Mouse (Mus musculus) embryonic facial prominence, embryonic 15.5 days (tissue): Measurements from ENCODE around the gene 1600002K03Rik. TPM values are rescaled to one million over a fixed set of nuclear protein-coding genes. Genes with fewer than 3 reads are reported as not detected.

Experiments used
- ATAC-seq: fragments of 200-750 bp; cut with Nextera tagmentation; 2 replicates; pipeline ENCODE4 v1.8.0; 2017; ENCODE audit warnings: low read depth, moderate TSS enrichment; ENCODE audit not compliant: insufficient number of reproducible peaks, low FRiP score, low TSS enrichment
- H3K27ac ChIP-seq: fragments of 300-500 bp; sonication (generic); replicated peaks from 2 replicates; pipeline ENCODE4 v1.5.1; 2015; ENCODE audit warnings: mild to moderate bottlenecking, inconsistent platforms
- H3K27me3 ChIP-seq: fragments of 300-500 bp; sonication (generic); 2 replicates; pipeline ENCODE4 v1.6.1; 2015; ENCODE audit warnings: inconsistent platforms
- H3K36me3 ChIP-seq: fragments of 300-500 bp; sonication (generic); 2 replicates; pipeline ENCODE4 v1.6.1; 2015; ENCODE audit warnings: mild to moderate bottlenecking, inconsistent platforms
- H3K4me1 ChIP-seq: fragments of 300-500 bp; sonication (generic); 2 replicates; pipeline ENCODE4 v1.6.1; 2015; ENCODE audit warnings: inconsistent platforms
- H3K4me2 ChIP-seq: fragments of 300-500 bp; sonication (generic); replicated peaks from 2 replicates; pipeline ENCODE4 v1.6.1; 2015; ENCODE audit warnings: mild to moderate bottlenecking, inconsistent platforms
- H3K4me3 ChIP-seq: fragments of 300-500 bp; sonication (generic); replicated peaks from 2 replicates; pipeline ENCODE4 v1.5.1; 2015; ENCODE audit warnings: mild to moderate bottlenecking, inconsistent platforms
- H3K9ac ChIP-seq: fragments of 300-500 bp; sonication (generic); 2 replicates; pipeline ENCODE4 v1.6.1; 2015; ENCODE audit warnings: inconsistent platforms
- H3K9me3 ChIP-seq: fragments of 300-500 bp; sonication (generic); replicated peaks from 2 replicates; pipeline ENCODE4 v1.6.1; 2016; ENCODE audit warnings: inconsistent platforms
- WGBS: fragments of 180-500 bp; shearing (Covaris S2); methylation state at CpG from one replicate; pipeline ENCODE4 v1.1.7; 2015; 5-methylcytosine and 5-hydroxymethylcytosine counted together
- polyA plus RNA-seq: library from polyadenylated mRNA; unstranded; fragments of >200 nt; fragmentation: Nextera tagmentation; extraction: Ambion mirVana; gene quantifications from 2 replicates; pipeline ENCODE4 v1.2.1, GENCODE M21; 2015

The 1600002K03Rik gene
- polyA plus RNA-seq, 1 experiment from 2014 or later = 13.6 TPM

- no peaks in the 10 kb centered on the region for H3K9me3 ChIP-seq
- no peak for ATAC-seq
- H3K27ac ChIP-seq = no peak overlapping the region
- no peaks in the 10 kb centered on the region for H3K27me3 ChIP-seq
- no peak overlapping the region for H3K4me3 ChIP-seq
- 94% methylated on average over 16 of the region's 16 CpGs for WGBS
- H3K9ac ChIP-seq = no peak overlapping the region
- H3K4me1 ChIP-seq = peaks cover 62% of the 10 kb centered on the region
- H3K36me3 ChIP-seq = peaks cover 27% of the 10 kb centered on the region
- no peak overlapping the region for H3K4me2 ChIP-seq
Measured at GRCm38 (mm10) chr10:80170052-80170451, 2.7 kb upstream of the 1600002K03Rik start.

GRCm38 (mm10) chr10:80170601-80171021, 2.1 kb upstream of the 1600002K03Rik start:
- Histone ChIP-seq H3K9ac (no peak overlapping the region), H3K9me3 (no peaks in the 10 kb centered on the region), H3K27me3 (no peaks in the 10 kb centered on the region), H3K36me3 (peaks cover 27% of the 10 kb centered on the region), H3K27ac (no peak overlapping the region), H3K4me1 (peaks cover 60% of the 10 kb centered on the region), H3K4me2 (no peak overlapping the region), H3K4me3 (no peak overlapping the region)
- ATAC-seq = no peak
- WGBS = 90% methylated on average over 19 of the region's 19 CpGs

GRCm38 (mm10) chr10:80171252-80171651, 1.5 kb upstream of the 1600002K03Rik start:
- no peak overlapping the region for H3K4me3 ChIP-seq
- H3K9ac ChIP-seq = no peak overlapping the region
- 88% methylated on average over 15 of the region's 15 CpGs for WGBS

GRCm38 (mm10) chr10:80171760-80172526, 801 bp upstream of the 1600002K03Rik start:
- Histone ChIP-seq H3K27ac (peak overlapping the region; percentile 93), H3K36me3 (peaks cover 27% of the 10 kb centered on the region), H3K9me3 (no peaks in the 10 kb centered on the region), H3K9ac (no peak overlapping the region), H3K4me1 (peaks cover 56% of the 10 kb centered on the region), H3K4me2 (peak overlapping the region; percentile 71), H3K4me3 (peak overlapping the region; percentile 64), H3K27me3 (no peaks in the 10 kb centered on the region)
- no peak for ATAC-seq
- 78% methylated on average over 45 of the region's 45 CpGs for WGBS

More at GRCm38 (mm10) chr10:80171252-80171651, 1.5 kb upstream of the 1600002K03Rik start:
- ATAC-seq = no peak
- Histone ChIP-seq H3K27ac (no peak overlapping the region), H3K27me3 (no peaks in the 10 kb centered on the region), H3K36me3 (peaks cover 27% of the 10 kb centered on the region), H3K9me3 (no peaks in the 10 kb centered on the region), H3K4me1 (peaks cover 60% of the 10 kb centered on the region), H3K4me2 (no peak overlapping the region)

- Histone ChIP-seq H3K27me3 (no peaks in the 10 kb centered on the region), H3K4me3 (peak overlapping the region; percentile 64), H3K4me2 (peak overlapping the region; percentile 71), H3K36me3 (peaks cover 27% of the 10 kb centered on the region), H3K27ac (peak overlapping the region; percentile 93), H3K4me1 (peaks cover 53% of the 10 kb centered on the region), H3K9me3 (no peaks in the 10 kb centered on the region), H3K9ac (peak overlapping the region; percentile 53)
- no peak for ATAC-seq
- 5% methylated on average over 11 of the region's 11 CpGs for WGBS
Measured at GRCm38 (mm10) chr10:80173358-80173757, 614 bp downstream of the 1600002K03Rik start.

GRCm38 (mm10) chr10:80173955-80174640, 1.4 kb downstream of the 1600002K03Rik start:
- H3K36me3 ChIP-seq = peaks cover 27% of the 10 kb centered on the region
- no peak for ATAC-seq
- H3K4me3 ChIP-seq = no peak overlapping the region
- no peak overlapping the region for H3K4me2 ChIP-seq
- WGBS = 80% methylated on average over 10 of the region's 10 CpGs
- peaks cover 46% of the 10 kb centered on the region for H3K4me1 ChIP-seq
- H3K9ac ChIP-seq = no peak overlapping the region
- no peaks in the 10 kb centered on the region for H3K9me3 ChIP-seq
- H3K27ac ChIP-seq = no peak overlapping the region
- no peaks in the 10 kb centered on the region for H3K27me3 ChIP-seq

GRCm38 (mm10) chr10:80174705-80175104, 2.0 kb downstream of the 1600002K03Rik start:
- WGBS = 55% methylated on average over 2 of the region's 2 CpGs
- Histone ChIP-seq H3K9ac (no peak overlapping the region), H3K4me1 (peaks cover 42% of the 10 kb centered on the region), H3K27ac (no peak overlapping the region), H3K27me3 (no peaks in the 10 kb centered on the region), H3K4me3 (no peak overlapping the region), H3K4me2 (no peak overlapping the region), H3K36me3 (peaks cover 27% of the 10 kb centered on the region), H3K9me3 (no peaks in the 10 kb centered on the region)
- no peak for ATAC-seq

- Histone ChIP-seq H3K4me1 (peaks cover 47% of the 10 kb centered on the region), H3K27me3 (no peaks in the 10 kb centered on the region), H3K36me3 (peaks cover 17% of the 10 kb centered on the region), H3K27ac (no peak overlapping the region), H3K4me2 (no peak overlapping the region), H3K9me3 (no peaks in the 10 kb centered on the region), H3K4me3 (no peak overlapping the region), H3K9ac (no peak overlapping the region)
- ATAC-seq = no peak
- 22% methylated on average over 4 of the region's 4 CpGs for WGBS
Measured at GRCm38 (mm10) chr10:80175536-80176269, 3.0 kb downstream of the 1600002K03Rik start.

- H3K9ac ChIP-seq = no peak overlapping the region
- WGBS = 77% methylated on average over 5 of the region's 5 CpGs
Measured at GRCm38 (mm10) chr10:80176270-80176834, 3.6 kb downstream of the 1600002K03Rik start.

GRCm38 (mm10) chr10:80177441-80178279, 4.9 kb downstream of the 1600002K03Rik start:
- no peaks in the 10 kb centered on the region for H3K9me3 ChIP-seq
- ATAC-seq = no peak
- no peak overlapping the region for H3K27ac ChIP-seq
- H3K36me3 ChIP-seq = peaks cover 7% of the 10 kb centered on the region; the same call in 1 of the 2 replicates
- no peaks in the 10 kb centered on the region for H3K27me3 ChIP-seq
- H3K9ac ChIP-seq = no peak overlapping the region
- WGBS = 64% methylated on average over 7 of the region's 7 CpGs
- H3K4me2 ChIP-seq = no peak overlapping the region
- H3K4me1 ChIP-seq = peaks cover 39% of the 10 kb centered on the region
- no peak overlapping the region for H3K4me3 ChIP-seq

More at GRCm38 (mm10) chr10:80176270-80176834, 3.6 kb downstream of the 1600002K03Rik start:
- H3K9me3 ChIP-seq = no peaks in the 10 kb centered on the region
- H3K4me1 ChIP-seq = peaks cover 51% of the 10 kb centered on the region
- H3K4me3 ChIP-seq = no peak overlapping the region
- no peak overlapping the region for H3K4me2 ChIP-seq
- no peak for ATAC-seq
- no peaks in the 10 kb centered on the region for H3K27me3 ChIP-seq
- H3K27ac ChIP-seq = no peak overlapping the region
- H3K36me3 ChIP-seq = peaks cover 10% of the 10 kb centered on the region
